Mouse (Mus musculus) right cerebral cortex, postnatal 25 days (tissue): ENCODE data around the gene Lrig1.

ENCODE experiments used
- DNase-seq: peaks from one replicate; pipeline ENCODE4 v3.0.0; 2022

Lrig1 gene

GRCm38 (mm10) chr6:94613235-94613895 is 86.6 kb downstream of the Lrig1 start:
- DNase-seq, result no peak

- DNase-seq, result no peak
These were observed 95.4 kb downstream of the Lrig1 start for GRCm38 (mm10) chr6:94604546-94604945.

- DNase-seq, result no peak
These were observed 95.9 kb downstream of the Lrig1 start for GRCm38 (mm10) chr6:94604072-94604471.

- no peak for DNase-seq
These were observed 98.1 kb downstream of the Lrig1 start for GRCm38 (mm10) chr6:94601811-94602210.

GRCm38 (mm10) chr6:94601101-94601500 is 98.9 kb downstream of the Lrig1 start:
- DNase-seq, result no peak

- no peak for DNase-seq
These were observed 100.9 kb downstream of the Lrig1 start for GRCm38 (mm10) chr6:94599016-94599415.

- DNase-seq, result no peak
These were observed 101.5 kb downstream of the Lrig1 start for GRCm38 (mm10) chr6:94598421-94598820.

- no peak for DNase-seq
These were observed 103.0 kb downstream of the Lrig1 start for GRCm38 (mm10) chr6:94596761-94597485.

- no peak for DNase-seq
These were observed 103.8 kb downstream of the Lrig1 start for GRCm38 (mm10) chr6:94596051-94596760.

GRCm38 (mm10) chr6:94595206-94595605 is 104.8 kb downstream of the Lrig1 start:
- no peak for DNase-seq

- no peak for DNase-seq
These were observed 105.2 kb downstream of the Lrig1 start for GRCm38 (mm10) chr6:94594711-94595110.

- DNase-seq, result no peak
These were observed 105.8 kb downstream of the Lrig1 start for GRCm38 (mm10) chr6:94594096-94594665.

- DNase-seq, result peak; percentile 4
These were observed 107.2 kb downstream of the Lrig1 start for GRCm38 (mm10) chr6:94592710-94593109.

- DNase-seq, result peak; percentile 17
These were observed 107.7 kb downstream of the Lrig1 start for GRCm38 (mm10) chr6:94592243-94592642.

- DNase-seq, result peak; percentile 1
These were observed 111.6 kb downstream of the Lrig1 start for GRCm38 (mm10) chr6:94588365-94588764.

GRCm38 (mm10) chr6:94584976-94585375 is 115.0 kb downstream of the Lrig1 start:
- DNase-seq, result no peak

GRCm38 (mm10) chr6:94584147-94584695 is 115.7 kb downstream of the Lrig1 start:
- peak; percentile 55 for DNase-seq

- DNase-seq, result no peak
These were observed 117.9 kb downstream of the Lrig1 start for GRCm38 (mm10) chr6:94582055-94582454.

- DNase-seq, result no peak
These were observed 122.0 kb downstream of the Lrig1 start for GRCm38 (mm10) chr6:94577991-94578390.

- no peak for DNase-seq
These were observed 124.3 kb downstream of the Lrig1 start for GRCm38 (mm10) chr6:94575526-94576166.

- no peak for DNase-seq
These were observed 131.9 kb downstream of the Lrig1 start for GRCm38 (mm10) chr6:94568040-94568439.

- DNase-seq, result no peak
These were observed 134.2 kb downstream of the Lrig1 start for GRCm38 (mm10) chr6:94565766-94566165.
